Mouse (Mus musculus): ENCODE measurements around the gene Eif4b.
A peak's percentile ranks its signal among the peaks of the same experiment; 100 is the strongest.

Gene Eif4b

DNA sequence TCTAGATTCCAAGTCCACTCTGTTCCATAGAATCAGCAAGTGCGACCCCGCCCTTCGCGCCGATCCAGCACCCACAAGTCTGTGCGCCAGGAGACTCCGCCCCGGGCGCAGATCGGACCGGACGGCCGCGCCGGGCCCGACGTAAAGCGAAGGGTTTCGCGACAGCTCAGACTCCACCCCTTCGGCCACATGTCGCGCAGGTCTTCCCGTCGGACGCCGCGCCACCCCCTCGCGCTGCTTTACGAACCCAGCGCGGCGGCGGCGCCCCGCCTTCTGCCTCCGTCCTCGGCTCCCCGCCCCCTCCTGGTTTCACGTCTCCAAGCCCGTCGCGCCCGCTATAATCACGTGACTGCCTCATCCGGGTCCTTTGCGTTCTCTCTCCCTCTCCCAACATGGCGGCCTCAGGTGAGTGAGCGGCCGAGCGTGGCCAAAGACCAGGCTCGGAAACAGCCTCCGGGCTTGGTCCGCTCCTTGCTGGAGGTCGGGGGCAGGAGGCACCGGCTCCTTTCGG lies at the start of gene Eif4b:
Eif4b (plus strand) TSS at position 215 of the 511 bp plus-strand sequence.
- peak; percentile 100 for DNase-seq

DNA sequence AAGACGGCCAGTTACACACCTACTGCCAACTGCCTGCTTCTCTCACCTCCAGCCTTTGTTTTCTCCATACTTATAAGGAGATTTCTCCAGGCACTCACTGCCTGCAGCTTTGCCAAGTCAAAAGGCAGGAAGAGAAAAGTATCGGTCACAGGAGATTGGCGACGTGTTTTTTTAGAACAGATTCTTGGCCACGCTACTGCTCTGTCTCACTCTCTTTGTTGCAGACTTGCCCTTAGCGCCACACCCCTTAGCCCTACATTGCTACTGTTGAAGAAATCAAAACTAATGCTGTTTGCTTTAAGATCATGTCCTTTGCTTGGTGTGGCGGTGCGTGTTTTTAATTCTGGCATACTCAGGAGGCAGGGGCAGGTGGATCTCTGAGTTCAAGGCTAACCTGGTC lies 49.7 kb upstream of the Eif4b start:
- no peak for DNase-seq

DNA sequence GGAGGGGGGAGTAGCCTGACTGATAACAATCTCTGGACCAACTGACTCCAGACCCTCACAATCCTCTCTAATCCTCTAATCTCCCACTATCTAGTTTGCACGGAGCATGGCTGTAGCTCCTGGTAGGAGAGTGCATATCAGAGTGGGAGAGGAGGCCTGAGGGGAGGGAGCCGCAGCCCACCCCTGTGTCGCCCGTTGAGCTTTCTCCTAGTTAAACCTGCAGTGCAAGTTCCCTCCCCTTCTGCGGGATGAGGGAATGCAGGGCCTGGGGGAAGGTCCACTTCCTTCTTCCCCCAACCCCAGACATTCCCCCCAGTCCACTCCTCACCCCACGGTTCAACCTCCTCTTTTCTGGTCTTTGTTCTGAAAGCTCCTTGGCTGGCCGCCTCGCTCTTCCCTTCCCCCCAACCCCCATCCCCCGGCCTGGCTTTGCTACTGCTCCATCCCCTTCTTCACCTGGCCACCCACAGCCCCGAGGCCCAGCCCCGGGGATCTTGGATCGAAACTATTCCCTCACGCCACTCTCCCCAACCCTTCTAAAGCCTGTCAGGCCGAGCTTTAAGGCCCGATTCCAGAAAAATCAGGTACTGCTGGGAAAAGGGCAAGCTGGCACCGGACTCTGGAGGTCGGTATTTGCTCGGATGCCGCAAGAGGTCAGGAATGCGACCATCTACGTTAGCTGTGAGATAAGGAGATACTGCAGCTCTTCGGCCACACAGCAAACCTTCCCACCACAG lies 48.3 kb upstream of the Eif4b start:
- DNase-seq = peak in 1 of 2 experiments; percentile 26

DNA sequence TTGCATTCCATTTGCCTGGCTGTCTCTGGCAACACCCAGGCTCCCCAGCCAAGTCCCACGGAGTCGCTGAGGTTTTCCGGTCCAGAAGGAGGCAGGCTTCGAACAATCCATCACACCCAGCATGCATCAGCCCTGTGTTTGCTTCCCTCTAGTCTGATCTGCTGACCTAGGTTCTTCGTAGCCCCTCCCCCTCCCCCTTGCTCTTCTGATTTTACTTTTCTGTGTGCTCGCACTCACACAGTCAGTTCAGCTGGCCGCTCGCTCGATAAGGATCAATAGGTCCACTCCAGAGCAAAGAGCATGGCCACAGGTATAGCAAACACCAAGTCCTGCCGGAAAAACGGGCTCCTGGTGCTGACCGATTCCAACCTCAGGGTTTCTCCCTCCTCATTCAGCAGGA lies 47.1 kb upstream of the Eif4b start:
- DNase-seq = peak in 1 of 2 experiments; percentile 22

DNA sequence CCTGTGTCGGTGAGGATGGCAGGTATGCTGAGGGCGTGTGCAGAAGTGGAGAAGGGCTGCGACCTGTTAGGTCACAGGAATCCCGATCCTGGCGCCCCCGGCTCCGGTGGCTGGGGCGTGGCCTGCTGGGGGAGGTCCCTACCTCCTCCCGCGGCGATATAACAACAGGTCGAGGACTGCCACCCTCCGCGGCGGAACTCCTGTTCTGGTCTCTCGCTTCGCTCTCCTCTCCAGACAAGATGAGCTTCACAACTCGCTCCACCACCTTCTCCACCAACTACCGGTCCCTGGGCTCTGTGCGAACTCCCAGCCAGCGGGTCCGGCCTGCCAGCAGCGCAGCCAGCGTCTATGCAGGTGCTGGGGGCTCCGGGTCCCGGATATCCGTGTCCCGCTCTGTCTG lies 45.5 kb upstream of the Eif4b start, which contains the start of gene Krt18:
Krt18 (plus strand) TSS at position 141 of the 400 bp plus-strand sequence.
- peak; percentile 33 to 54 for DNase-seq

DNA sequence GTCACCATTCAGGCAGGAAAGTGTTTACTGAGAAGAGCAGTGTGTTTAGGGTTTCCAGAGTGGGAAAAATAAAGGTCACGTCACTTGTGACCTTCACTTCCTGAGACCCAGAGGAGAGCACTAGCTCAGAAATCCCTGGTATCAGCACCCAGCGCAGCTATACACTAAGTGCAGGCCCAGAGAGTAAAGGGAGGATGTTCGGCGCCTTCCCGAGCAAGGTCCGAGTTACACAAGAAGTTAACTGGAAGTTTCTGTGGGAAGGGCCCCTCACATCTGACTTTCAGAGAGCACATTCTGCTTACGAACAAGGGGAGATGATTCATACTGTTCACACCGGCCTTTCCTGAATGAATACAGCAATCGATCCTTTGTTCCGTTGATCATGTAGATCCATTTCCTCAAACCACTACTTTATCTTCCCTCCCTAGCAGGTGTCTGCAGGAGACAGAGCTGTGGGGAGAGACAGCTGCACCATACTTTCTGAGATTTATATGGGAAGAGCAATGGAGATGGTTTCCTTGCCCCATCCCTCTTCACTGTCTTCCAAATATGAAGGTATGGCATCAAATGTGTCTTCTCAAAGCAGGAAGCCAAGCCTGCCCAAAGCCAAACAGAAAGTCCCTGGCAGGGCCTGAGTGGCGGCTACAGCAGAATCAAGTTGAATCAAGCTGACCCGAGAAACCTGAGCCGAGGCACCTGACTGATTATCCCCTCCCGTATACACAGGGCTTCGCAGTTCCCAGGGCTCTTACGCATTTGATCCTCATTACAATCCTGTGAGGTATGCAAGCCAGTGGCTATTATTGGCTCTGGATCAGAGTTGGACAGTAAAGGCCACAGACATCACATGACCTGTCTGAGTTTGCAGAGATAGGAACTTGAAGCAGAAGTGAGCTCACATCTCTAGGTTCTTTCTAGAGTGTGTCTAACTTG lies 39.2 kb upstream of the Eif4b start:
- no peak for DNase-seq

DNA sequence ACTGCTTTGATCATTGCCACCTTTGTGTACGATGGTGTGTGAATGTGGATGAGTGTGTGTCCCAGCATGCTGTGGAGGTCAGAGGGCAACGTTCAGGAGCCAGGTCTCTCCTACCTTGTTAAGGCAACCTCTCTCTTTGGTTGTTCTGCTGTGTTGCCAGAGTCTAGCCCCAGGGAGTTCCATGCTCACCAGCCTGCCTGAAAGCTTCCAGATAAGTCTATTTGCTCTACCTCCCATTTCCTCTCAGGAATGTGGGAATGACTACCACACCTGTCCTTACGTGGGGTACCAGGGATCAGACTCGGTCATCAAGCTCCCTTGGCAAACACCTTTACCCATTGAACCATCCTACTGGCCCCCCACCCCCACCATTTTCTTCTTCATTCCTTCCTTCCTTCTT lies 33.3 kb upstream of the Eif4b start:
- no peak for DNase-seq

DNA sequence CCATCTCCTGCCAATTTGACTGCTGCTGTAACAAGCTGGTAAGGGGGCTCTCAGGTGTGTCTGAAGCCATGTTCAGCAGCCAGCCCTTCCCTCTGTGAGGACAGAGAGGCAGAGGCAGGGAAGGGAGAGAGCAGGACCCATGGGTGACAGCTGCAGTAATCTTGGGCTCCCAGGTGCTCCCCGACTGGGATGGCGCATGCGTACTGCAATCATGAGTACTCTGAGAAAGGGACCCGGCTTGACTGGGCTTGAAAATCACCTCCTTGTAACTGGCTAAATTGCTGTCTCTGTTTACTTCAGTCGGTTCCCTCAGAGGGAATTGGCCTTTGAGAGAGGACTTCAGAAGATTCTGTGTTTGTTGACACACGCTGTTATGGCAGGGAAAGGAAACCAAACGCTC lies 31.6 kb upstream of the Eif4b start:
- DNase-seq = peak in 1 of 2 experiments; percentile 35

DNA sequence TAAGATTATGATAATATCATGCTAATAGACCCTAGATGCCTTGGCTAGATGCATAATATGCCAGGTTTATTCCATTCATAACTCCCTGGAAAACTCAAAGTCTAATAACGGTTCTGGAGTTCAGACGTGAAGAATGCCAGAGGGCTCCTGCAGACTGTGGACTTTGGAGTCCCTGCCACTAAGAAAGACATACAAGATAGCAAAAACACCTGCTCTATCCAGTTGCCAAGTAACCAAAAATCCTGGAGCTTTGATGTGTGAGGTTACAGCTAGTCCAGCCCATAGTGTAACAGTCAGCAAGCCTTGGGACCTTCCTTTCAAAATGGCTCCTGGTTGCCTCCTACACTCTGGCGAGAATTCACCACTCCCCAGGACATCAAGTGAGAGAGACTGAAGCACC lies 28.8 kb upstream of the Eif4b start:
- DNase-seq = no peak

DNA sequence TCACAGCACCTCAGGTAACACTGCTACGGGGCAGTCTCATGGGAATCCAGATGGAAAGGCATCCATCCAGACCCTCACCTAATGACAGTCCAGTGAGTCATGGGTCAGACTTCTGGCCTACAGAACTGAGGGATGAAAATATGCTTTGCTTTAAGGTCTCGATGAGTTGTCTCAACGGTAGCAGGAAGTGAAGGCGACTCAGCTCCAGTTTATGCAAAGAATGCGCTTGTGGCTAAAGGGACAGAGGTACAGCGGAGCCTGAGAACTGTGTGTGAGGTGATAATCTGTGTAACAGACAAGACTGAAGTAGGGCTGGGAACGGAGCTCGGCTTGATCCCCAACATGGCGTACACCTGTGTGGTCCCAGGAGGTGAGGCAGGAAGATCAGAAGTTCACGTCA lies 27.9 kb upstream of the Eif4b start:
- no peak for DNase-seq

DNA sequence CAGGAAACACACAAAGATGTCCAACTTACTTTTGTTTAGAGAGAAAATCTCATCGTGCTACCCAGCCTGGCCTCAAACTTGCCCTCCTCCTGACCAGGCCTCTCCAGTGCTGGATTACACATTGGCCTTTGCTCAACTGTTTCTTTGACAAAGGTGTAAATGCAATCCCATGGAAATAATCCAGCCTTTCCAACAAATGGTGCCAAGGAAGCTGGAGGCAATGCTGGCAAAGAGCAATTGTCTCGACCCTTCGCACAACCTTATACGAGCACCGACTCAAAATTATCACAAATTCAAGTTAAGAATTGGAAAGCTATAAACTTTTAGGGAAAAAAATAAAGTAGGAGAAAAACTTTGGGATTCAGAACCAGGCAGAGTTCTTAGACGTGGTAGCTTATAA lies 25.6 kb upstream of the Eif4b start:
- no peak for DNase-seq

DNA sequence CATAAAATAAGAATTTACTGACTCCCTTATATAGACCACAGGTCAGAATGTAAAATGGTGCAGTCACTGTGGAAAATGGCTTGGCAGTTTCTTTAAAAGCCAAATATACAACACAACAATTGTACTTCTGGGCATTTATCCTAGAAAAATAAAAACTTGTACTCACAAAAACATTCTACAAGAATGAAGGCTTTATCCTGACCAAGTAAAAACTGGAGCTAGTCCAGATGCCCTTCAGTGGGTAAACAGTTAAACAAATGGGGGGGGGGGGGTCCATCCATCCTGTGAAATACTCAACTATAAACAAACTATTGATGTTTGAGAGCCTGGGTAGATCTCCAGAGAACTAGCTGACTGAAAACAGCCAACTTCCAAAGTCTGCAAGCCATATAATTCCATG lies 23.7 kb upstream of the Eif4b start:
- no peak for DNase-seq

DNA sequence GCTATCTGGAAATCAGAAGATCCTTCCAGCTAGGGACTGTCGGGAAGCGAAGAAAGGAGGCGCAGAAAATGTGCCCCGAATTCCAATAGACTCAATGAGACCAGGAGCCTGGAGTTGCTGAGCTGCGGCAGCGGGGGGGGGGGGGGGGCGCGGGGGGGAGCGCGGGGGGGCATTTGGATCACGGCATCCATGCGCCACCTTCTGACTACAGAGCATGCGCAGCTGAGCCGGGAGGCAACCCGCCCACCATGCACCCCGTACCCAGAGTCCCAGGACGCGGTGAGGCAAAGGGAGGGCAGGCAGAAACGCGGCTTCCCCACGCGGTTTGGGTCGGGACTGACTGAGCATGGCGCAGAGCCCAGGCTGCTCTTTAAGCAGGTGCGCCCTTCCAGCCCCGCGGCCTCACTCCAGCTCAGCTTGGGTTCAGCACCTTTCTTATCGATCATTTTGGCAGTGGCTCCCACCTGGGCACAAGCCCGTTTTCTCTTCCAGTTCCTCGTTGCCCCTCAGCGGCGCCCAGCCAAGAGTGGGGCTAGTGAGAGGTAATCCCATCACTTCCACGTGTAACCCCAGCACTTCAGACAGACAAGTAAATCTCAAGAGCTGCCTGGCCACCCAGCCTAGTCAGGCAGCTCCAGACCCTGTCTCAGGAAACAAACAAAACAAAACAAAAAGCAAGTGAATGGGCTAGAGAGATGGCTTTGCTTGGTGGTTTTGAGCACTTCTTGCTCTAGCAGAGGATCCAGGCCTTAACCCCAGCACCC lies 21.5 kb upstream of the Eif4b start:
- peak; percentile 42 to 66 for DNase-seq

DNA sequence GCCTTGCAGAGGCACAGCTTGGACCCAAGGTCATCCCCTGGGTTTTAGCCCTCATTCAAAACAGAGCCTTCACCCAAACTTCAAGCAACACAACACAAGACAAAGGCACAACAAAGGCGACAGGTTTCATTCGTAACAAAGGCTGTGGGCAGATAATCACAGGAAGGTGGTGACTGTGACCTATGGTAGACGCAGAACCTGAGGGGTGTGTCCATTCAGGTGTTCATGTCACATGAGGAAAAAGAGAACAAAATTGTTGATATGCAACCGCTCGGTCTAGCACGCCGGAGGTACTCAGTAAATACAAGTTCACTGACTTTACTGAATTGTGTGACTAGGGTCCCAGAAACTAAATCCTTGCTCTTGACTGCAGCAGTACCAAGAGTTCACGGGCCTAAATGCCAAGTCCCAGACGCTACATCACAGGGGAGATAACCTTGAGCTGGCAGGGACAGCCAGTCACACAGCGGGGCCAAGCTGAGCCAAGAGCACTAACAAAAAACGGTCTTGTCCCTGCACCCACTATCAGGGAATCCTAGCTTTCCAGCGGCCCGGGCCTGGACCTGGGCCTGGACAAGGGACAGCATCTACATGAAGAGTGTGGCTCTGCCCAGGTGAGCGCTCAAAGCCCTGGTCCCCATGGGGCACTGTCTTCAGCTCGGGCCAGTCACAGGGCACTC lies 16.9 kb upstream of the Eif4b start:
- no peak for DNase-seq

DNA sequence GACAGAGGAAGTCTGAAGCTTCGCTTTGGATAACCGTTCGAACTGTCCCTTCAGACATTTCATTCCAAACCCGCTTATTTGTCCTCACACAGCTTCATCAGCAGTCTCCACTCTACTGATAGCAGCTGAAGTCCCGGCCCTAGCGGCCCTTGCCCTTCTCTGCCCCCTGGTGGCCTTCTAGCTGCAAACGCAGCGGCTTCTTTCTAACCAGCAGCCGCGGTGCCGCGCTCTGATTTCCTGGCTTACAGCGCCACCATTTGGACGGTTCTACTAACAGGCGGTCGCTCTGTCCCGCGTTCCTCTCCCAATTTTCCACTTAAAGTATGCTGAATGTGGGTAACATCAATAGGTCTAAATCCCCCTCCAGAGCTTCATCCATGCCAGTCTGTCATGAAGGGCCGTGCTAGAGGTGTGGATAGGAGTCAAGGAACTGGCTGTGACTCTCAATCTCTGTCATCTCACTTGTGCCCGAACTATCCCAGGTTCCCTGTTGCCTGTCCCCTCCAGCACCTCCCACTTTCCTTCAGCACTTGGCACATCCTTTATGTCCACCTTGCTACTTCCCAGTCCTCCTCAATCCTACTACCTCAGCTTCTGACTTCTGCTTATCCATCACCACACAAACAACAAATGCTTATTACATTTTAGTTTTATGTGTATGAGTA lies 7.8 kb upstream of the Eif4b start:
- peak; percentile 92 to 97 for DNase-seq

DNA sequence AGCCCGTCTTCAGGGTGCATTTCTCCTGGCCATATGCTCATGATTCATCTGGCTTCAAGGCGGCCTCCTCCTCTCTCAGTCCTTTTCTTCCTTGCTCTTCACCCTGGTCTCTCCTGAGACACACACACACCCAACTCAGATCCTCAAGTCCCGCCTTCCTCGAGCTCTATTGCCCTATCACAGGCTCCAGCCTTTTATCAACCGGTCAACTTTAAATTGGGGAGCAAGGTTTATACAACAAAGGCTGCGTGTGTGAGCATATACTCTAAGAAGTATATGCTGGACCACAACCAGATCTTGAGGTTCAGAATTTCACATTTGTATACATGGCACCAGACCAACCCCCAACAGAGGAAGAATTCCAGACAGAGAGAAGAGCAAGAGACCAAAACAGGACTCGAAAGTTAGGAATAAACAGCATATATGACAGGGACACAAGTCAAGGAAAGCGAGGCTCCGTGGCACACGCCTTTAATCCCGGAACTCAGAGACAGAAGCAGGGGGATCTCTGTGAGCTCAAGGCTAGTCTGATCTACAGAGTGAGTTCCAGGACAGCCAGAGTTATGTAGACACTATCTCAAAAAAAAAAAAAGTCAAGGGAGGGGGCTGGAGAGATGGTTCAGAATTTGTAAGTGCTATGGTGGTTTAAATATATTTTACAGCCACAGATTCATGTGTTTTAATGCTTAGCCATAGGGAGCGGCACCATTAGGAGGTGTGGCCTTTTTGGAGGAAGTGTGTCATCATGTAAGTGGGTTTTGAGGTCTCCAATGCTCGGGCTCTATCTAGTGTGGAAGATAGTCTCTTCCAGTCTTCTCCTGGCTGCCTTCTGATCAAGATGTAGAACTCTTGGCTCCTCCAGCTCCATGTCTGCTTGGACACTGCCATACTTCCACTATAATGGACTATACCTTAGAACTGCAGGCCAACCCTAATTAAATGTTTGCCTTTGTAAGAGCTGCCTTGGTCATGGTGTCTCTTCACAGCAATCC lies 2.8 kb upstream of the Eif4b start:
- DNase-seq = no peak

DNA sequence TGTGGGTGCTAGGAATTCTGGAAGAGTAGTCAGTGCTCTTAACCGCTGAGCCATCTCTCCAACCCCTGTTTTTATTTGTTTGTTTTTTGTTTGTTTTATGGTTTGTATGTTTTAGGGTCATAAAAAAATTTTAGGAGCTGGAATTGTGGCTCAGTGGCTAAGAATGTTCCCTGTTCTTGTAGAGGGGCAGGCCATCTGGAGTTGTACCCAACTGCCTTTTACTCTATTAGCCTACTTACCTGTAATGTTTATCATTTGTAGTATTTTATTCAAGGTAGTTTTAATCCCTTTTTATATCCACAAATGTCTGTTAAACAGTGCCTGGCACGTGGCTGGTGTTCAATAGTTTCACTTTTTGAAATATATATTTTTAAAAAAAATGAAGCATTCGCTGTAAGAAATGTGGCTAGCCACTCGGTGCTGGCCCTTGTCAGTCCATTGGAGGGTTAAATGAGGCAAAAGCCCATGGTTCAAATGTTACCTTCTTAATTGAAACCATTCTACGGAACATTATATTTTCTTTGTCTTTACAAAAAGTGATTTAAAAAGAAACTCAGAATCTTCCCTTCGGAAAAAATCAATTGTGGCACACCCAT lies 512 bp upstream of the Eif4b start:
- DNase-seq = no peak

DNA sequence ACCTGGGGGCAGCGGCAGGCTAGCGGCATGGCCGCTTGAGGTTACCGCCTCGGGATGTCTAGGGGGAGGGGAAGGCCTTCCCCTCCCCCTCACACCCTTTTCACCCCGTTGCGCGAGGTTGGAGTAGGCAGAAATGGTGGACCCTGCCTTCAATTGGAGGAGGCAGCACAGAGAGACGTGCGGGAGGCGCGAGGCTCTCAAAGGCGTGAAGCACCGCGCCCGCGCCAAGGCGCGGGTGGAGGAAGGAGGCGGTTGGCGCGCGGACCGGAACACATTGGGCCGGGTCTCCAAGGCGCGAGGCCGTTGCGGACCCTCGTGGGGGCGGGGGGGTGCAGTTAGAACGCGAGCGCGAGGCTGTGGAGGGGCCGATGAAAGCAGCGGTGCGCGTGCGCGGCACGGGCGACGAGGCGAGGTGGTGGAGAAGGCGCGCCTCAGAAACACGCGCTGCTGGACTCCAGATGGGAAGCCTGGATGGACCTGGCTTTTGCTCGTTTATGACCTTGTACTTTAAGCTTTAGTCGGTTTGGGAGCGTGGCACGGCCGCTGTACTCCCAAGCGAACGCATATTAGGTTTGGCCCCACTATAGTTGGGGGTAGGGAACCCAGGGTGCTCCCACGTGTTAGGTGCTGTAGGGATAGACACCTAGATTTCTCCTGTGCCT lies 628 bp downstream of the Eif4b start:
- peak; percentile 53 to 77 for DNase-seq

DNA sequence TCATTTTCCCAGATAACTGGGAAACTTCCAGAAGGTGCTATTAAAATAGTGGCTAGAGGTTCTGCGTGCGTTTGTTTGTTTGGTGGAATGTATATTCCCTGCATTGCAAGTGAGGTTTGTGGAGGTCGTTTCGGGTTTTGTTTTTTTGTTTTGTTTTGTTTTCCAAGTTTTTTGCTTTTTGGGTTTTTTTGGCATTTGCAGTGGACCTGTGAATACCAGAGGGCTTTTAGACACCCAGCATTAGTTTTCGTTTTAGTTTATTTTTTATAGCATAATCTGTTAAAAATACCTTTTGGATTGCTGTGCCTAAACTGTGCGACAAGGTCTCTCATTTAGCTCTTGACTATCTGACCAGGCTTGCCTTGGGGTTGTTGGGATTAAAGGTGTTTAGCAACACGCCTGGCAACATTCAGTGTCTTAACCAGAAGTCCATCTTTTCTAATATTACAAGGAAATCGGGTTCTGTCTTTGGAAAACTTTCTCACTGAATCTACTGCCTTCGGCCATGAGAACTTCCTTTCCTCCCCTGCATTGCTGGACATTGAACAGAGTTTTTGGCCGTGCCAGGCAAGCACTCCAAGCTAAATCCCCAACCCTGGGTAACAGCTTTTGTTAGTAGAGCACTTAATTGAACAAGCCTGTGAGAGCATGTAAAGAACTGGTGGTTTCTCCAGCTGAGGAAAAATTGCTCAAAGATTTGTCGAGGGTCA lies 1.5 kb downstream of the Eif4b start:
- DNase-seq = peak; percentile 10 to 22
